Mouse (Mus musculus) testis, postnatal 14 days (tissue): ENCODE data around the gene Kprp.
"Not testable (repeated sequence)": the region's sequence is repeated elsewhere in the genome, so short reads cannot be mapped to it uniquely, and the experiment has no call there.

Source experiments
- DNase-seq: peaks from one replicate; pipeline ENCODE4 v3.0.0; 2021; ENCODE audit warnings: low spot score

The Kprp gene

GRCm38 (mm10) chr3:92827108-92827507 is at the start of gene Kprp:
Kprp (minus strand) TSS chr3:92827247.
- no peak for DNase-seq

- DNase-seq: no peak
Measured at GRCm38 (mm10) chr3:92874180-92874579, 47.1 kb upstream of the Kprp start.

GRCm38 (mm10) chr3:92870116-92870515 is 43.1 kb upstream of the Kprp start, which contains the start of gene 2310050C09Rik:
2310050C09Rik (minus strand) TSS chr3:92870216.
- DNase-seq: no peak

- no peak for DNase-seq
Measured at GRCm38 (mm10) chr3:92851186-92851585, 24.1 kb upstream of the Kprp start, which contains the start of gene Lce1l. Lce1l (minus strand) TSS chr3:92851286.

GRCm38 (mm10) chr3:92825808-92826207 is 1.2 kb downstream of the Kprp start:
- DNase-seq: no peak

- DNase-seq: not testable (repeated sequence)
Measured at GRCm38 (mm10) chr3:92816036-92816435, 11.0 kb downstream of the Kprp start.

GRCm38 (mm10) chr3:92815581-92815980 is 11.5 kb downstream of the Kprp start:
- DNase-seq: no peak

- no peak for DNase-seq
Measured at GRCm38 (mm10) chr3:92807791-92808190, 19.3 kb downstream of the Kprp start, which contains the start of gene Lce1k. Lce1k (minus strand) TSS chr3:92807891.

GRCm38 (mm10) chr3:92790414-92790813 is 36.6 kb downstream of the Kprp start, which contains the start of gene Lce1j:
Lce1j (minus strand) TSS chr3:92790514.
- no peak for DNase-seq

GRCm38 (mm10) chr3:92778799-92779198 is 48.2 kb downstream of the Kprp start, which contains the start of gene Lce1i:
Lce1i (minus strand) TSS chr3:92778899.
- DNase-seq: no peak
